Mouse (Mus musculus): ENCODE results near the gene Vwa3a. TPM values are rescaled to one million over a fixed set of nuclear protein-coding genes. Genes with fewer than 3 reads are reported as not detected.

The Vwa3a gene
- polyA plus RNA-seq, 1 experiment = 10.3 TPM

GRCm38 (mm10) chr7:120826408-120826807 is 87.3 kb downstream of the Vwa3a start:
- no peak for TF ChIP-seq POLR2A (IDR thresholded peaks at IDR 0.05; ENCODE audit: extremely low read depth, insufficient read depth, low read length)
- peak; percentile 40 for TF ChIP-seq CTCF (IDR thresholded peaks at IDR 0.05; ENCODE audit: extremely low read depth, insufficient read depth, low read length)
- H3K4me3 ChIP-seq (ENCODE audit: insufficient read depth, low read length) = no peak overlapping the region
- H3K4me1 ChIP-seq (ENCODE audit: control insufficient read depth, insufficient read depth, low read length) = peaks cover 5% of the 10 kb centered on the region
- H3K27ac ChIP-seq (ENCODE audit: insufficient read depth, low read length) = no peak overlapping the region

- Histone ChIP-seq H3K27ac (ENCODE audit: insufficient read depth, low read length) (peak overlapping the region; percentile 92), H3K4me3 (ENCODE audit: insufficient read depth, low read length) (peak overlapping the region; percentile 54), H3K4me1 (ENCODE audit: control insufficient read depth, insufficient read depth, low read length) (0 out of 2 replicates have a peak, but pooled peaks cover 2% of the 10 kb centered on the region)
- TF ChIP-seq POLR2A (IDR thresholded peaks at IDR 0.05; ENCODE audit: extremely low read depth, insufficient read depth, low read length) = peak; percentile 70; the same call in 1 of the 2 replicates
- TF ChIP-seq CTCF (IDR thresholded peaks at IDR 0.05; ENCODE audit: extremely low read depth, insufficient read depth, low read length) = no peak
Observed at GRCm38 (mm10) chr7:120830431-120831381, 91.6 kb downstream of the Vwa3a start.

GRCm38 (mm10) chr7:120834426-120834825 is 95.3 kb downstream of the Vwa3a start:
- Histone ChIP-seq H3K4me3 (ENCODE audit: insufficient read depth, low read length) (peak overlapping the region; percentile 50), H3K4me1 (ENCODE audit: control insufficient read depth, insufficient read depth, low read length) (0 out of 2 replicates have a peak, but pooled peaks cover 2% of the 10 kb centered on the region), H3K27ac (ENCODE audit: insufficient read depth, low read length) (0 out of 2 replicates have a peak overlapping the region, but pooled peaks have one; percentile 21)
- TF ChIP-seq POLR2A (IDR thresholded peaks at IDR 0.05; ENCODE audit: extremely low read depth, insufficient read depth, low read length) (no peak), CTCF (IDR thresholded peaks at IDR 0.05; ENCODE audit: extremely low read depth, insufficient read depth, low read length) (no peak)

GRCm38 (mm10) chr7:120834863-120835372 is 95.8 kb downstream of the Vwa3a start:
- TF ChIP-seq CTCF (IDR thresholded peaks at IDR 0.05; ENCODE audit: extremely low read depth, insufficient read depth, low read length) (no peak), POLR2A (IDR thresholded peaks at IDR 0.05; ENCODE audit: extremely low read depth, insufficient read depth, low read length) (peak; percentile 86)

GRCm38 (mm10) chr7:120835449-120836359 is 96.6 kb downstream of the Vwa3a start:
- H3K4me1 ChIP-seq (ENCODE audit: control insufficient read depth, insufficient read depth, low read length) = 0 out of 2 replicates have a peak, but pooled peaks cover 2% of the 10 kb centered on the region
- TF ChIP-seq CTCF (IDR thresholded peaks at IDR 0.05; ENCODE audit: extremely low read depth, insufficient read depth, low read length) (peak; percentile 88), POLR2A (IDR thresholded peaks at IDR 0.05; ENCODE audit: extremely low read depth, insufficient read depth, low read length) (peak; percentile 48; the same call in 1 of the 2 replicates)
- no peak overlapping the region for H3K27ac ChIP-seq (ENCODE audit: insufficient read depth, low read length)
- peak overlapping the region; percentile 50 for H3K4me3 ChIP-seq (ENCODE audit: insufficient read depth, low read length)

More at GRCm38 (mm10) chr7:120834863-120835372, 95.8 kb downstream of the Vwa3a start:
- peak overlapping the region; percentile 50 for H3K4me3 ChIP-seq (ENCODE audit: insufficient read depth, low read length)
- 0 out of 2 replicates have a peak, but pooled peaks cover 2% of the 10 kb centered on the region for H3K4me1 ChIP-seq (ENCODE audit: control insufficient read depth, insufficient read depth, low read length)
- H3K27ac ChIP-seq (ENCODE audit: insufficient read depth, low read length) = 0 out of 2 replicates have a peak overlapping the region, but pooled peaks have one; percentile 21

GRCm38 (mm10) chr7:120836361-120836760 is 97.2 kb downstream of the Vwa3a start:
- H3K4me1 ChIP-seq (ENCODE audit: control insufficient read depth, insufficient read depth, low read length) = 0 out of 2 replicates have a peak, but pooled peaks cover under 1% of the 10 kb centered on the region
- TF ChIP-seq POLR2A (IDR thresholded peaks at IDR 0.05; ENCODE audit: extremely low read depth, insufficient read depth, low read length) (no peak), CTCF (IDR thresholded peaks at IDR 0.05; ENCODE audit: extremely low read depth, insufficient read depth, low read length) (no peak)
- H3K27ac ChIP-seq (ENCODE audit: insufficient read depth, low read length) = no peak overlapping the region
- peak overlapping the region; percentile 50 for H3K4me3 ChIP-seq (ENCODE audit: insufficient read depth, low read length)

GRCm38 (mm10) chr7:120838436-120839160 is 99.5 kb downstream of the Vwa3a start:
- TF ChIP-seq POLR2A (IDR thresholded peaks at IDR 0.05; ENCODE audit: extremely low read depth, insufficient read depth, low read length) (no peak), CTCF (IDR thresholded peaks at IDR 0.05; ENCODE audit: extremely low read depth, insufficient read depth, low read length) (no peak)
- no peak overlapping the region for H3K4me3 ChIP-seq (ENCODE audit: insufficient read depth, low read length)
- no peak overlapping the region for H3K27ac ChIP-seq (ENCODE audit: insufficient read depth, low read length)
- H3K4me1 ChIP-seq (ENCODE audit: control insufficient read depth, insufficient read depth, low read length) = no peaks in the 10 kb centered on the region

GRCm38 (mm10) chr7:120839786-120840185 is 100.7 kb downstream of the Vwa3a start:
- Histone ChIP-seq H3K4me1 (ENCODE audit: control insufficient read depth, insufficient read depth, low read length) (0 out of 2 replicates have a peak, but pooled peaks cover 2% of the 10 kb centered on the region), H3K27ac (ENCODE audit: insufficient read depth, low read length) (no peak overlapping the region), H3K4me3 (ENCODE audit: insufficient read depth, low read length) (no peak overlapping the region)
- no peak for TF ChIP-seq POLR2A (IDR thresholded peaks at IDR 0.05; ENCODE audit: extremely low read depth, insufficient read depth, low read length)
- TF ChIP-seq CTCF (IDR thresholded peaks at IDR 0.05; ENCODE audit: extremely low read depth, insufficient read depth, low read length) = no peak

Data from cortical plate, adult 2 months (tissue).